Mouse (Mus musculus): ENCODE measurements around the gene Gm20604.

GRCm38 (mm10) chr12:102710851-102711375 lies 47.6 kb downstream of the Gm20604 start:
- TF ChIP-seq CTCF (conservative IDR thresholded peaks at IDR 0.05; ENCODE audit: low read length) = no peak
- no peak for TF ChIP-seq POU5F1 (IDR thresholded peaks at IDR 0.05; ENCODE audit: borderline replicate concordance, low read length)
- no peak for TF ChIP-seq NANOG (IDR thresholded peaks at IDR 0.05; ENCODE audit: borderline replicate concordance, low read length)
